Mouse (Mus musculus): ENCODE measurements around the gene Map3k20. TPM values are rescaled to one million over a fixed set of nuclear protein-coding genes. Genes with fewer than 3 reads are reported as not detected.

Map3k20 gene
- polyA plus RNA-seq, 1 experiment = 8.5 TPM

DNA sequence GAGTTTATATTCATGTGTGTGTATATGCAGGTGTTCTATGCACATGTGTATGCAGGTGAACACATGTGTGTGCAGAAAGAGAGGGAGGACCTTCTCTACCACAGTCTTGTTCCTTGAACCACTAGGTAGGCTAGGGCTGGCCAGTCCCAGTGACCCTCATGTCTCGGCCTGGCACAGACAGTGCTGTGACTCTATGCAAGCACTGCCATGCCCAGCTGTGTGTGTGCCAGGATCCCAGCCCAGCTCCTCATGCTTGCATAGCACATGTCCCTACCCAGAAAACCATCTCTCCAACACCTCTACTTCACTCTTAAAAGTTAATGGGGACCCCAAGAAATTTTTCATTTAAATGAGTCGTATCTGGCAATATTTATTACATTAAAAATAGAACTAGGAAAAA lies 106.3 kb downstream of the Map3k20 start:
- no peaks in the 10 kb centered on the region for H3K4me1 ChIP-seq (ENCODE audit: control insufficient read depth, insufficient read depth, low read length)
- no peak for TF ChIP-seq POLR2A (IDR thresholded peaks at IDR 0.05; ENCODE audit: borderline replicate concordance, control insufficient read depth, low read depth, low read length)
- TF ChIP-seq CTCF (IDR thresholded peaks at IDR 0.05; ENCODE audit: control insufficient read depth, insufficient read depth, low read length) = no peak
- 91% methylated on average over 2 of the region's 2 CpGs for WGBS
- no peak overlapping the region for H3K27ac ChIP-seq (ENCODE audit: control insufficient read depth, insufficient read depth, low read depth, low read length, poor library complexity)
- H3K4me3 ChIP-seq (replicated peaks; ENCODE audit: control insufficient read depth, low read depth, low read length) = no peak overlapping the region

DNA sequence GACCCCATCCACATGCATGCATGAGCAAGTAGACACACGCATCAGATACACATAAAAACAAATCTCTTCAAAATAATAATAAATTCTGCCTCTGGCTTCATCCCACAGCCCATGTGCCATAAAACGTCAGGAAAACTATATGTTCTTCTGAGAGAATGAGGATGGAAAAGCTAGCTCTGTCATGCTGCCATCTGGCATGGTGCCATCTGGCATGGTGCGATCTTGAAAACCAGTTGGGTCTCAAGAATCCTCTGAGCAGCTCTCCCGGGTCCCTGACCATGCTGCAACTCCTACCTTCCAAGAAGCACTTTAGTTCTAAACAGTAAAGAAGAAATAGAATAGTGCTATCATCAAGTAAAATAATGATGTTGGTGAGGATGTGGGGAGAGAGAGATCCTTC lies 106.9 kb downstream of the Map3k20 start:
- Histone ChIP-seq H3K4me3 (replicated peaks; ENCODE audit: control insufficient read depth, low read depth, low read length) (no peak overlapping the region), H3K4me1 (ENCODE audit: control insufficient read depth, insufficient read depth, low read length) (no peaks in the 10 kb centered on the region), H3K27ac (ENCODE audit: control insufficient read depth, insufficient read depth, low read depth, low read length, poor library complexity) (no peak overlapping the region)
- TF ChIP-seq CTCF (IDR thresholded peaks at IDR 0.05; ENCODE audit: control insufficient read depth, insufficient read depth, low read length) (no peak), POLR2A (IDR thresholded peaks at IDR 0.05; ENCODE audit: borderline replicate concordance, control insufficient read depth, low read depth, low read length) (no peak)
- WGBS = 78% methylated on average over 4 of the region's 4 CpGs

- TF ChIP-seq CTCF (IDR thresholded peaks at IDR 0.05; ENCODE audit: control insufficient read depth, insufficient read depth, low read length) (no peak), POLR2A (IDR thresholded peaks at IDR 0.05; ENCODE audit: borderline replicate concordance, control insufficient read depth, low read depth, low read length) (no peak)
- H3K4me3 ChIP-seq (replicated peaks; ENCODE audit: control insufficient read depth, low read depth, low read length) = no peak overlapping the region
- 57% methylated on average over 6 of the region's 6 CpGs for WGBS
- H3K4me1 ChIP-seq (ENCODE audit: control insufficient read depth, insufficient read depth, low read length) = no peaks in the 10 kb centered on the region; the same call in 1 of the 2 replicates
- no peak overlapping the region for H3K27ac ChIP-seq (ENCODE audit: control insufficient read depth, insufficient read depth, low read depth, low read length, poor library complexity)
These were observed 111.5 kb downstream of the Map3k20 start for GRCm38 (mm10) chr2:72396934-72397333.

GRCm38 (mm10) chr2:72398227-72398626 lies 112.8 kb downstream of the Map3k20 start:
- TF ChIP-seq CTCF (IDR thresholded peaks at IDR 0.05; ENCODE audit: control insufficient read depth, insufficient read depth, low read length) = peak; percentile 85
- TF ChIP-seq POLR2A (IDR thresholded peaks at IDR 0.05; ENCODE audit: borderline replicate concordance, control insufficient read depth, low read depth, low read length) = no peak
- no peak overlapping the region for H3K27ac ChIP-seq (ENCODE audit: control insufficient read depth, insufficient read depth, low read depth, low read length, poor library complexity)
- H3K4me1 ChIP-seq (ENCODE audit: control insufficient read depth, insufficient read depth, low read length) = no peaks in the 10 kb centered on the region; the same call in 1 of the 2 replicates
- 32% methylated on average over 13 of the region's 13 CpGs for WGBS
- H3K4me3 ChIP-seq (replicated peaks; ENCODE audit: control insufficient read depth, low read depth, low read length) = no peak overlapping the region

DNA sequence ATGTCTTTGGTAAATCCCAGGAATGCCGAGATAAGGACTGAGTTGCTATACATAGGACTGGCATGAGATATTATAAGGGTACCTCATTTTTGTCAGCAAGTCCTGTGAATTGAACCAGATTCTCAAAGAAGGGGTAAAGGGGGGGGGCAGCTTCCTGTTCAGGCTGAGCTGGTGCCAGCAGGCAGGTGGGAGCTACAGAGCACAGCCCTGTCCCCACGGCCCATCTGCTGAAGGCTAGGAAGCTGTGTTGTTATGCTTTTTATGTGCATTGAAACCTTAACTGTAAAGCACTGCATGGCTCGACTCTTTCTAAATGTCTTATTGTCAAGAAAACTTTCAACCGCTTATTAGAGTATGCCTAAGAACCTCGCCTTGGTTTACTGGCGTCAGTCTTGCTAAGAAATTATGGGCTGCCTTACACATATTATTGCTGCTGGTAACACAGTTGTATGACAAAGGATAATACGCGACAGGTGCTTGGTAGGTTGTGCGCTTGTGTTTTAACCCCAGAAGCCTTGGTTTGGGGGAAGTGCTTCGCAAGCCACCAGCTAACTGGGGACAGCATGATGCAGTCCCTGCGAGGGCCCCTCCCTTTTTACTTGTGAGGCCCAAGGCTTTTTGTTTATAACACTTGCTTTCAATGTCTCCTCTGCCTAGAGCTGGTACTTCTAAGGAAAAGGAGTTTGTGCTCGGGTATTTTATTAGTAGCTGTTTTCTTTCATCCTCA lies 114.2 kb downstream of the Map3k20 start:
- 75% methylated on average over 12 of the region's 12 CpGs for WGBS
- H3K4me3 ChIP-seq (replicated peaks; ENCODE audit: control insufficient read depth, low read depth, low read length) = no peak overlapping the region
- peak overlapping the region; percentile 69 for H3K27ac ChIP-seq (ENCODE audit: control insufficient read depth, insufficient read depth, low read depth, low read length, poor library complexity)
- TF ChIP-seq POLR2A (IDR thresholded peaks at IDR 0.05; ENCODE audit: borderline replicate concordance, control insufficient read depth, low read depth, low read length) (no peak), CTCF (IDR thresholded peaks at IDR 0.05; ENCODE audit: control insufficient read depth, insufficient read depth, low read length) (no peak)
- no peaks in the 10 kb centered on the region; the same call in 1 of the 2 replicates for H3K4me1 ChIP-seq (ENCODE audit: control insufficient read depth, insufficient read depth, low read length)

- H3K4me3 ChIP-seq (replicated peaks; ENCODE audit: control insufficient read depth, low read depth, low read length) = no peak overlapping the region
- 80% methylated on average over 9 of the region's 9 CpGs for WGBS
- no peak for TF ChIP-seq CTCF (IDR thresholded peaks at IDR 0.05; ENCODE audit: control insufficient read depth, insufficient read depth, low read length)
- TF ChIP-seq POLR2A (IDR thresholded peaks at IDR 0.05; ENCODE audit: borderline replicate concordance, control insufficient read depth, low read depth, low read length) = no peak
- no peak overlapping the region for H3K27ac ChIP-seq (ENCODE audit: control insufficient read depth, insufficient read depth, low read depth, low read length, poor library complexity)
- H3K4me1 ChIP-seq (ENCODE audit: control insufficient read depth, insufficient read depth, low read length) = no peaks in the 10 kb centered on the region; the same call in 1 of the 2 replicates
These were observed 115.9 kb downstream of the Map3k20 start for GRCm38 (mm10) chr2:72401290-72401689.

- 61% methylated on average over 12 of the region's 12 CpGs for WGBS
- TF ChIP-seq CTCF (IDR thresholded peaks at IDR 0.05; ENCODE audit: control insufficient read depth, insufficient read depth, low read length) = no peak
- TF ChIP-seq POLR2A (IDR thresholded peaks at IDR 0.05; ENCODE audit: borderline replicate concordance, control insufficient read depth, low read depth, low read length) = no peak
- Histone ChIP-seq H3K4me3 (replicated peaks; ENCODE audit: control insufficient read depth, low read depth, low read length) (no peak overlapping the region), H3K4me1 (ENCODE audit: control insufficient read depth, insufficient read depth, low read length) (peaks cover 3% of the 10 kb centered on the region; the same call in 1 of the 2 replicates), H3K27ac (ENCODE audit: control insufficient read depth, insufficient read depth, low read depth, low read length, poor library complexity) (peak overlapping the region; percentile 10; the same call in 1 of the 2 replicates)
These were observed 120.5 kb downstream of the Map3k20 start for GRCm38 (mm10) chr2:72405621-72406555.

DNA sequence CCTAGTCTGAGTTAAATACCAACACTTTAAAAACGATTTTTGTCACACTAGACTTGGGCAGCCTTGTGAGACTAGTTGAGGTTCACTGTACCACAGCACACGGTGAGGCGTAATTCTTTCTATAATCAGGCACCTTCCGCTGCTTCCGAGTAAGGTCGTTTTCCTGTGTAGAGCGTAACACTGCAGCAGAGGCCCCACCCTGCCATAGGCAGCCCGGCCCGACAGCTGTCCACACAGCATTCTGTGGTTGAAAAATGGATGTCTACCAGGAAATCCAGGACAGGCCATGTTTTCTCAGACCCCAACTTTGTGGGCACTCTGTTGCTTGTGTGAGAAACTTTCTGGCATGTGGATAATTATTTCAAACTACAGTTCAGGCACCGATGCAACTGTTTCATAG lies 121.3 kb downstream of the Map3k20 start:
- Histone ChIP-seq H3K4me1 (ENCODE audit: control insufficient read depth, insufficient read depth, low read length) (peaks cover 3% of the 10 kb centered on the region; the same call in 1 of the 2 replicates), H3K27ac (ENCODE audit: control insufficient read depth, insufficient read depth, low read depth, low read length, poor library complexity) (no peak overlapping the region)
- 29% methylated on average over 10 of the region's 10 CpGs for WGBS

More for the DNA sequence above, 121.3 kb downstream of the Map3k20 start:
- H3K4me3 ChIP-seq (replicated peaks; ENCODE audit: control insufficient read depth, low read depth, low read length) = no peak overlapping the region
- TF ChIP-seq CTCF (IDR thresholded peaks at IDR 0.05; ENCODE audit: control insufficient read depth, insufficient read depth, low read length) (no peak), POLR2A (IDR thresholded peaks at IDR 0.05; ENCODE audit: borderline replicate concordance, control insufficient read depth, low read depth, low read length) (no peak)

All from bone marrow, adult 2 months (tissue).